Mouse (Mus musculus): ENCODE measurements around the gene Atf1. TPM values are rescaled to one million over a fixed set of nuclear protein-coding genes. Genes with fewer than 3 reads are reported as not detected.

Atf1 gene
- 43.7 and 47.4 TPM in 2 replicates for polyA plus RNA-seq (2014; fragmentation: Nextera tagmentation; extraction: Ambion mirVana)

- Histone ChIP-seq H3K4me3 (ENCODE audit: low read depth, low read length) (peak within 1 kb of the TSS; percentile 81), H3K36me3 (ENCODE audit: control insufficient read depth, insufficient read depth, low read length) (peaks cover under 1% of the 10 kb centered on the region), H3K27me3 (replicated peaks; ENCODE audit: control insufficient read depth, insufficient read depth, low read length) (no peaks in the 10 kb centered on the region), H3K9me3 (ENCODE audit: control insufficient read depth, low read length) (peaks cover 5% of the 10 kb centered on the region), H3K27ac (ENCODE audit: low read depth) (peak within 1 kb of the TSS; percentile 99), H3K9ac (ENCODE audit: low read length) (peak within 1 kb of the TSS; percentile 99), H3K4me2 (ENCODE audit: low read length) (peak within 1 kb of the TSS; percentile 71), H3K4me1 (replicated peaks; ENCODE audit: control insufficient read depth, insufficient read depth, low read length) (peaks cover 8% of the 10 kb centered on the region)
- DNase-seq (ENCODE audit: low spot score) (peak; percentile 97), ATAC-seq (replicated peaks; ENCODE audit: low FRiP score, low TSS enrichment, low read depth) (peak; percentile 84)
- under 1% methylated on average over 77 of the region's 133 CpGs for WGBS
These were observed at the start of gene Atf1 for GRCm38 (mm10) chr15:100227663-100228534. Gene Atf1 (plus strand): TSS chr15:100227819.

- Histone ChIP-seq H3K4me3 (ENCODE audit: low read depth, low read length) (no peak overlapping the region), H3K36me3 (ENCODE audit: control insufficient read depth, insufficient read depth, low read length) (peaks cover 67% of the 10 kb centered on the region), H3K9ac (ENCODE audit: low read length) (no peak overlapping the region), H3K27ac (ENCODE audit: low read depth) (no peak overlapping the region), H3K27me3 (replicated peaks; ENCODE audit: control insufficient read depth, insufficient read depth, low read length) (no peaks in the 10 kb centered on the region), H3K4me1 (replicated peaks; ENCODE audit: control insufficient read depth, insufficient read depth, low read length) (no peaks in the 10 kb centered on the region), H3K9me3 (ENCODE audit: control insufficient read depth, low read length) (no peaks in the 10 kb centered on the region), H3K4me2 (ENCODE audit: low read length) (no peak overlapping the region)
- WGBS: 50% methylated on average over 7 of the region's 7 CpGs
- ATAC-seq (replicated peaks; ENCODE audit: low FRiP score, low TSS enrichment, low read depth) (no peak), DNase-seq (ENCODE audit: low spot score) (no peak)
These were observed 49.1 kb upstream of the Atf1 start for GRCm38 (mm10) chr15:100178487-100178886.

GRCm38 (mm10) chr15:100179685-100180084, 47.9 kb upstream of the Atf1 start:
- ATAC-seq (replicated peaks; ENCODE audit: low FRiP score, low TSS enrichment, low read depth): no peak
- Histone ChIP-seq H3K36me3 (ENCODE audit: control insufficient read depth, insufficient read depth, low read length) (peaks cover 66% of the 10 kb centered on the region), H3K27me3 (replicated peaks; ENCODE audit: control insufficient read depth, insufficient read depth, low read length) (no peaks in the 10 kb centered on the region), H3K4me1 (replicated peaks; ENCODE audit: control insufficient read depth, insufficient read depth, low read length) (no peaks in the 10 kb centered on the region), H3K9ac (ENCODE audit: low read length) (no peak overlapping the region), H3K4me2 (ENCODE audit: low read length) (no peak overlapping the region), H3K27ac (ENCODE audit: low read depth) (no peak overlapping the region), H3K9me3 (ENCODE audit: control insufficient read depth, low read length) (no peaks in the 10 kb centered on the region), H3K4me3 (ENCODE audit: low read depth, low read length) (no peak overlapping the region)
- 88% methylated on average over 6 of the region's 6 CpGs for WGBS
- no peak for DNase-seq (ENCODE audit: low spot score)

DNA sequence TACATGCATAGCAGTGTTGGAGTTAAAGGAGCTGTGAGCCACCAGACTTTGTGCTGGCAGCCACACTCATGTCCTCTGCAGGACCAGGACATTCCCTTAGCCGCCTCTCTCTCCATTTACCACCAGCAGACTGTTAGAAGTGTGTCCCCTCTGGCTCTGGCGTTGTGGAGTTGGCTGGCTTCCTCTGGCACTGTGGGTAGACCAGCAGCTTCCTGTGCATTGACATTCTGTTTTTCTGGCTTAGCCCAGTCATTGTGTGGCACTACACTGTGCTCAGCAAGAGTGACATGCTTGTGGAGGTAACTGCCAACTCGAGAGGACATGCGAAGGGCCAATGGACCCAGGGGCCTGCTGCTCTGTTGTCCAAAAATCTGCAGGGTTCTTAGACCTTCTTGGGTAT, 47.4 kb upstream of the Atf1 start:
- no peaks in the 10 kb centered on the region for H3K4me1 ChIP-seq (replicated peaks; ENCODE audit: control insufficient read depth, insufficient read depth, low read length)
- H3K9ac ChIP-seq (ENCODE audit: low read length): no peak overlapping the region
- H3K4me3 ChIP-seq (ENCODE audit: low read depth, low read length): no peak overlapping the region
- no peak for DNase-seq (ENCODE audit: low spot score)
- no peaks in the 10 kb centered on the region for H3K9me3 ChIP-seq (ENCODE audit: control insufficient read depth, low read length)
- WGBS: 86% methylated on average over 4 of the region's 4 CpGs
- H3K36me3 ChIP-seq (ENCODE audit: control insufficient read depth, insufficient read depth, low read length): peaks cover 66% of the 10 kb centered on the region
- H3K4me2 ChIP-seq (ENCODE audit: low read length): no peak overlapping the region
- H3K27ac ChIP-seq (ENCODE audit: low read depth): no peak overlapping the region
- no peak for ATAC-seq (replicated peaks; ENCODE audit: low FRiP score, low TSS enrichment, low read depth)
- H3K27me3 ChIP-seq (replicated peaks; ENCODE audit: control insufficient read depth, insufficient read depth, low read length): no peaks in the 10 kb centered on the region

- Histone ChIP-seq H3K27me3 (replicated peaks; ENCODE audit: control insufficient read depth, insufficient read depth, low read length) (no peaks in the 10 kb centered on the region), H3K9me3 (ENCODE audit: control insufficient read depth, low read length) (no peaks in the 10 kb centered on the region), H3K4me3 (ENCODE audit: low read depth, low read length) (no peak overlapping the region), H3K4me2 (ENCODE audit: low read length) (no peak overlapping the region), H3K36me3 (ENCODE audit: control insufficient read depth, insufficient read depth, low read length) (peaks cover 77% of the 10 kb centered on the region), H3K9ac (ENCODE audit: low read length) (no peak overlapping the region), H3K27ac (ENCODE audit: low read depth) (no peak overlapping the region), H3K4me1 (replicated peaks; ENCODE audit: control insufficient read depth, insufficient read depth, low read length) (no peaks in the 10 kb centered on the region)
- 84% methylated on average over 10 of the region's 10 CpGs for WGBS
- no peak for ATAC-seq (replicated peaks; ENCODE audit: low FRiP score, low TSS enrichment, low read depth)
- no peak for DNase-seq (ENCODE audit: low spot score)
These were observed 45.8 kb upstream of the Atf1 start for GRCm38 (mm10) chr15:100181841-100182240.

DNA sequence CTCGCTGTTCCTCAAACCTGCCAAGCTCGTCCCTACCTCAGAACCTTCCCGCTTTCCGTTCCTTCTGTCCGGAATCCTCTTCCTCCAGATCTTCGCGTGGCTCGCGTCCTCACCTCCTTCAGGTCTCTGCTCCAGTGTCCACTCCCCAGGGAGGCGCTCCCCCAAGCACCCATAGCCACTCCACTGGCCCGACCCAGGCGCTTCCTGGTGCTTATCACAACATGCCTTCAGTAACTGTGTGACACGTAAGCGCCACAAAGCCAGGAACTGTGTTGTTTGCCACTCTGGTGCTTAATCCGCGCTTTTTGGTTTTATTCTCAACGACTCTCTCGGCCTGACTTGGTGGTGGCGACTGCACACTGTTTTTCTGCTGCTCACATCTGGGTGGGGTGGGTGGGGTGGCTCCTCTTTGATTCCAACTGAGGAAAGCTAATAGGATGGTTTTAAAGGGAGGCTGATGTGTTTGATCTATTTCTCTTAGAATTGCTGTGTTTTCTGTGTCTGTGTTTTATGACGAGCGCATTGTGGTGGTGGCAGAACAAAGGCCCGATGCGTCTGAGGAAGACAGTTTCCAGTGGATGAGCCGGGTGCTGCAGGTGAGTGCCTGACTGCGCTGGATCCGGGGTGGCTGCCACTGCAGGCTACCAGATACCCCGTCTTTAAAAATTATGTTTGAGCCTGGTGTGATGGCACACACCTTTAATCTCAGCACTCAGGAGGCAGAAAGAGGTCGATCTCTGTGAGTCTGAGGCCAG, 44.9 kb upstream of the Atf1 start:
- DNase-seq (ENCODE audit: low spot score) (no peak), ATAC-seq (replicated peaks; ENCODE audit: low FRiP score, low TSS enrichment, low read depth) (no peak)
- H3K9me3 ChIP-seq (ENCODE audit: control insufficient read depth, low read length): no peaks in the 10 kb centered on the region
- no peak overlapping the region for H3K27ac ChIP-seq (ENCODE audit: low read depth)
- H3K9ac ChIP-seq (ENCODE audit: low read length): no peak overlapping the region
- H3K4me3 ChIP-seq (ENCODE audit: low read depth, low read length): no peak overlapping the region
- H3K27me3 ChIP-seq (replicated peaks; ENCODE audit: control insufficient read depth, insufficient read depth, low read length): no peaks in the 10 kb centered on the region
- H3K36me3 ChIP-seq (ENCODE audit: control insufficient read depth, insufficient read depth, low read length): peaks cover 82% of the 10 kb centered on the region
- 89% methylated on average over 28 of the region's 28 CpGs for WGBS
- no peaks in the 10 kb centered on the region for H3K4me1 ChIP-seq (replicated peaks; ENCODE audit: control insufficient read depth, insufficient read depth, low read length)
- no peak overlapping the region for H3K4me2 ChIP-seq (ENCODE audit: low read length)

GRCm38 (mm10) chr15:100183510-100183909, 44.1 kb upstream of the Atf1 start:
- 86% methylated on average over 10 of the region's 10 CpGs for WGBS
- Histone ChIP-seq H3K4me2 (ENCODE audit: low read length) (no peak overlapping the region), H3K27ac (ENCODE audit: low read depth) (no peak overlapping the region), H3K27me3 (replicated peaks; ENCODE audit: control insufficient read depth, insufficient read depth, low read length) (no peaks in the 10 kb centered on the region), H3K4me1 (replicated peaks; ENCODE audit: control insufficient read depth, insufficient read depth, low read length) (no peaks in the 10 kb centered on the region), H3K36me3 (ENCODE audit: control insufficient read depth, insufficient read depth, low read length) (peaks cover 78% of the 10 kb centered on the region), H3K9me3 (ENCODE audit: control insufficient read depth, low read length) (no peaks in the 10 kb centered on the region), H3K4me3 (ENCODE audit: low read depth, low read length) (no peak overlapping the region), H3K9ac (ENCODE audit: low read length) (no peak overlapping the region)
- ATAC-seq (replicated peaks; ENCODE audit: low FRiP score, low TSS enrichment, low read depth): no peak
- no peak for DNase-seq (ENCODE audit: low spot score)

GRCm38 (mm10) chr15:100184821-100185496, 42.7 kb upstream of the Atf1 start:
- Histone ChIP-seq H3K4me2 (ENCODE audit: low read length) (no peak overlapping the region), H3K4me3 (ENCODE audit: low read depth, low read length) (no peak overlapping the region), H3K27me3 (replicated peaks; ENCODE audit: control insufficient read depth, insufficient read depth, low read length) (no peaks in the 10 kb centered on the region), H3K9me3 (ENCODE audit: control insufficient read depth, low read length) (no peaks in the 10 kb centered on the region), H3K36me3 (ENCODE audit: control insufficient read depth, insufficient read depth, low read length) (peaks cover 76% of the 10 kb centered on the region), H3K27ac (ENCODE audit: low read depth) (no peak overlapping the region), H3K9ac (ENCODE audit: low read length) (no peak overlapping the region), H3K4me1 (replicated peaks; ENCODE audit: control insufficient read depth, insufficient read depth, low read length) (no peaks in the 10 kb centered on the region; the same call in 1 of the 2 replicates)
- 80% methylated on average over 5 of the region's 5 CpGs for WGBS
- ATAC-seq (replicated peaks; ENCODE audit: low FRiP score, low TSS enrichment, low read depth): no peak
- DNase-seq (ENCODE audit: low spot score): no peak
